Mouse (Mus musculus) intestine, embryonic 14.5 days (tissue): ENCODE data around the gene Sh3d19. TPM values are rescaled to one million over a fixed set of nuclear protein-coding genes. Genes with fewer than 3 reads are reported as not detected.

Source experiments
- ATAC-seq: fragments of 200-750 bp; cut with Nextera tagmentation; replicated peaks from 2 replicates; pipeline ENCODE4 v1.8.0; 2017; ENCODE audit warnings: low read depth, moderate number of reproducible peaks, moderate TSS enrichment, moderate library complexity; ENCODE audit not compliant: low FRiP score, low TSS enrichment
- DNase-seq: peaks from one replicate; pipeline ENCODE4 v3.0.0-alpha.2; 2018; ENCODE audit warnings: low spot score
- H3K27ac ChIP-seq: fragments of 300-500 bp; sonication (generic); 2 replicates; pipeline ENCODE4 v1.5.1; 2014; ENCODE audit warnings: low read depth, mild to moderate bottlenecking, control low read depth
- H3K27me3 ChIP-seq: fragments of 300-500 bp; sonication (generic); replicated peaks from 2 replicates; pipeline ENCODE4 v1.6.1; 2014; ENCODE audit warnings: low read length, control low read depth; ENCODE audit not compliant: control insufficient read depth, insufficient read depth
- H3K36me3 ChIP-seq: fragments of 300-500 bp; sonication (generic); 2 replicates; pipeline ENCODE4 v1.6.1; 2014; ENCODE audit warnings: low read length, control low read depth; ENCODE audit not compliant: control insufficient read depth, insufficient read depth
- H3K4me1 ChIP-seq: fragments of 300-500 bp; sonication (generic); replicated peaks from 2 replicates; pipeline ENCODE4 v1.6.1; 2014; ENCODE audit warnings: low read length, control low read depth, mixed read lengths; ENCODE audit not compliant: control insufficient read depth, insufficient read depth
- H3K4me2 ChIP-seq: fragments of 300-500 bp; sonication (generic); 2 replicates; pipeline ENCODE4 v1.6.1; 2014; ENCODE audit warnings: low read length
- H3K4me3 ChIP-seq: fragments of 300-500 bp; sonication (generic); 2 replicates; pipeline ENCODE4 v1.5.1; 2014; ENCODE audit warnings: low read depth, low read length, control low read depth, mixed read lengths
- H3K9ac ChIP-seq: fragments of 300-500 bp; sonication (generic); 2 replicates; pipeline ENCODE4 v1.6.1; 2014; ENCODE audit warnings: mild to moderate bottlenecking, low read length
- H3K9me3 ChIP-seq: fragments of 300-500 bp; sonication (generic); 2 replicates; pipeline ENCODE4 v1.6.1; 2016; ENCODE audit warnings: low read length, control low read depth; ENCODE audit not compliant: control insufficient read depth
- WGBS: fragments of 180-500 bp; shearing (Covaris S2); extraction: QIAGEN DNeasy Blood & Tissue Kit; methylation state at CpG from one replicate; pipeline ENCODE4 v1.1.7; 2014; 5-methylcytosine and 5-hydroxymethylcytosine counted together
- polyA plus RNA-seq: library from polyadenylated mRNA; unstranded; fragments of >200 nt; fragmentation: Nextera tagmentation; extraction: Ambion mirVana; gene quantifications from 2 replicates; pipeline ENCODE4 v1.2.1, GENCODE M21; 2014

Sh3d19 gene
- polyA plus RNA-seq, 1 experiment from 2014 or later, result 55.4 TPM

- Histone ChIP-seq H3K4me3 (no peak overlapping the region), H3K4me1 (no peaks in the 10 kb centered on the region), H3K4me2 (no peak overlapping the region), H3K9me3 (no peaks in the 10 kb centered on the region), H3K27ac (no peak overlapping the region), H3K27me3 (no peaks in the 10 kb centered on the region), H3K9ac (no peak overlapping the region), H3K36me3 (no peaks in the 10 kb centered on the region)
- peak; percentile 20 for DNase-seq
- 95% methylated on average over 20 of the region's 20 CpGs for WGBS
- ATAC-seq, result no peak
Observed at GRCm38 (mm10) chr3:86025341-86026137, 54.6 kb downstream of the Sh3d19 start.

- Histone ChIP-seq H3K27me3 (no peaks in the 10 kb centered on the region), H3K4me3 (no peak overlapping the region), H3K9ac (no peak overlapping the region), H3K36me3 (no peaks in the 10 kb centered on the region), H3K4me2 (no peak overlapping the region), H3K27ac (no peak overlapping the region), H3K4me1 (no peaks in the 10 kb centered on the region), H3K9me3 (no peaks in the 10 kb centered on the region)
- no peak for DNase-seq
- no peak for ATAC-seq
- WGBS, result 81% methylated on average over 15 of the region's 15 CpGs
Observed at GRCm38 (mm10) chr3:86028658-86029375, 57.9 kb downstream of the Sh3d19 start.

- ATAC-seq, result no peak
- H3K4me3 ChIP-seq, result no peak overlapping the region
Observed at GRCm38 (mm10) chr3:86030566-86030965, 59.7 kb downstream of the Sh3d19 start.

GRCm38 (mm10) chr3:86033455-86034090 is 62.7 kb downstream of the Sh3d19 start:
- no peaks in the 10 kb centered on the region for H3K27me3 ChIP-seq
- H3K9ac ChIP-seq, result no peak overlapping the region
- no peak overlapping the region for H3K27ac ChIP-seq
- no peak for ATAC-seq
- no peaks in the 10 kb centered on the region for H3K36me3 ChIP-seq
- no peak overlapping the region for H3K4me3 ChIP-seq
- 73% methylated on average over 9 of the region's 9 CpGs for WGBS
- H3K4me1 ChIP-seq, result peaks cover 10% of the 10 kb centered on the region
- DNase-seq, result no peak
- H3K9me3 ChIP-seq, result no peaks in the 10 kb centered on the region
- H3K4me2 ChIP-seq, result no peak overlapping the region

More at GRCm38 (mm10) chr3:86030566-86030965, 59.7 kb downstream of the Sh3d19 start:
- no peak overlapping the region for H3K27ac ChIP-seq
- no peak for DNase-seq
- no peak overlapping the region for H3K9ac ChIP-seq
- no peaks in the 10 kb centered on the region for H3K36me3 ChIP-seq
- H3K4me1 ChIP-seq, result no peaks in the 10 kb centered on the region
- 64% methylated on average over 4 of the region's 4 CpGs for WGBS
- no peak overlapping the region for H3K4me2 ChIP-seq
- no peaks in the 10 kb centered on the region for H3K9me3 ChIP-seq
- no peaks in the 10 kb centered on the region for H3K27me3 ChIP-seq

GRCm38 (mm10) chr3:86037926-86038484 is 67.1 kb downstream of the Sh3d19 start:
- ATAC-seq (no peak), DNase-seq (no peak)
- H3K9ac ChIP-seq, result no peak overlapping the region
- WGBS, result 73% methylated on average over 9 of the region's 9 CpGs
- H3K9me3 ChIP-seq, result no peaks in the 10 kb centered on the region
- H3K27ac ChIP-seq, result no peak overlapping the region
- H3K4me3 ChIP-seq, result no peak overlapping the region
- H3K4me2 ChIP-seq, result no peak overlapping the region
- H3K27me3 ChIP-seq, result no peaks in the 10 kb centered on the region
- no peaks in the 10 kb centered on the region; the same call in 1 of the 2 replicates for H3K36me3 ChIP-seq
- H3K4me1 ChIP-seq, result peaks cover 23% of the 10 kb centered on the region

GRCm38 (mm10) chr3:86038648-86039047 is 67.7 kb downstream of the Sh3d19 start:
- Histone ChIP-seq H3K9ac (no peak overlapping the region), H3K27ac (peak overlapping the region; percentile 51), H3K4me2 (0 out of 2 replicates have a peak overlapping the region, but pooled peaks have one; percentile 4), H3K36me3 (no peaks in the 10 kb centered on the region; the same call in 1 of the 2 replicates), H3K27me3 (no peaks in the 10 kb centered on the region), H3K4me1 (peaks cover 23% of the 10 kb centered on the region), H3K9me3 (no peaks in the 10 kb centered on the region), H3K4me3 (no peak overlapping the region)
- no peak for ATAC-seq
- WGBS, result 28% methylated on average over 3 of the region's 3 CpGs
- DNase-seq, result no peak

GRCm38 (mm10) chr3:86040286-86041201 is 69.6 kb downstream of the Sh3d19 start:
- peak overlapping the region; percentile 27 for H3K4me3 ChIP-seq

More at GRCm38 (mm10) chr3:86040286-86041201, 69.6 kb downstream of the Sh3d19 start:
- no peaks in the 10 kb centered on the region for H3K9me3 ChIP-seq
- H3K4me2 ChIP-seq, result peak overlapping the region; percentile 42
- DNase-seq, result no peak
- H3K4me1 ChIP-seq, result peaks cover 23% of the 10 kb centered on the region
- ATAC-seq, result peak; percentile 77
- no peaks in the 10 kb centered on the region for H3K27me3 ChIP-seq
- H3K36me3 ChIP-seq, result no peaks in the 10 kb centered on the region; the same call in 1 of the 2 replicates
- 32% methylated on average over 14 of the region's 14 CpGs for WGBS
- H3K9ac ChIP-seq, result peak overlapping the region; percentile 16; the same call in 1 of the 2 replicates
- H3K27ac ChIP-seq, result peak overlapping the region; percentile 85
